Mouse (Mus musculus): ENCODE measurements around the gene Gimap3. TPM values are rescaled to one million over a fixed set of nuclear protein-coding genes. Genes with fewer than 3 reads are reported as not detected.

The Gimap3 gene
- polyA plus RNA-seq, 1 experiment: 0.17 TPM

- peaks cover 10% of the 10 kb centered on the region; the same call in 1 of the 2 replicates for H3K4me1 ChIP-seq (ENCODE audit: control insufficient read depth, insufficient read depth, low read length)
- H3K27me3 ChIP-seq (ENCODE audit: control insufficient read depth, insufficient read depth, low read length): no peaks in the 10 kb centered on the region
- H3K27ac ChIP-seq (ENCODE audit: control insufficient read depth, insufficient read depth, low read depth, low read length): no peak overlapping the region
- no peak for TF ChIP-seq POLR2A (IDR thresholded peaks at IDR 0.05; ENCODE audit: control insufficient read depth, low read depth, low read length)
- no peaks in the 10 kb centered on the region for H3K36me3 ChIP-seq (ENCODE audit: control insufficient read depth, insufficient read depth, low read length)
- peak overlapping the region; percentile 30 for H3K4me3 ChIP-seq (ENCODE audit: control insufficient read depth, low read depth, low read length)
These were observed 28.0 kb downstream of the Gimap3 start for GRCm38 (mm10) chr6:48742422-48743351.

DNA sequence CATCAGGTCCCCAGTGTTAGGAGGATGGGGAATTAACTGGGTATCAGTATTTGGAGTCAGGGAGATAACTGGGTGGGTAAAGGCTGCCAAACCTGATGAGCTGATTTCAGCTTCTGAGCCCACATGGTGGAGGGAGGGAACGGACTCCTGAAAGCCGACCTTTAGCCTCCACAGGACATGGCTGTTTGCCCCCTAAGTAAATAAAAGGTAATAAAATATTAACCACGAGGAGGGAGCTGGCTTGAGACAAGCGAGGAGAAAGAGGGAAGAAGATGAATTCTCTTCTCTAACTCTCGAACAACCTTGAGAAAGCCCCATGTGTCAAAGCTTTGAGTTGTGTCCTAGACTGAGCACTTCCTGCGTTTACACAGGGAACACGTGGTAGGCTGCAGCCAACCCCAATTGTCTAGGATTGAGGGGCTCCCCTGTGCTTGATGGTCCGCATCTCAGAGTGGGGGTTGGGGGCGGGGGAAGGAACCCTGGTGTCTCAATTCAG is 28.9 kb downstream of the Gimap3 start:
- peak overlapping the region; percentile 30 for H3K4me3 ChIP-seq (ENCODE audit: control insufficient read depth, low read depth, low read length)
- no peak overlapping the region for H3K27ac ChIP-seq (ENCODE audit: control insufficient read depth, insufficient read depth, low read depth, low read length)
- no peaks in the 10 kb centered on the region for H3K27me3 ChIP-seq (ENCODE audit: control insufficient read depth, insufficient read depth, low read length)

GRCm38 (mm10) chr6:48741273-48741672 is 29.4 kb downstream of the Gimap3 start:
- peaks cover 10% of the 10 kb centered on the region; the same call in 1 of the 2 replicates for H3K4me1 ChIP-seq (ENCODE audit: control insufficient read depth, insufficient read depth, low read length)
- H3K4me3 ChIP-seq (ENCODE audit: control insufficient read depth, low read depth, low read length): no peak overlapping the region
- TF ChIP-seq CTCF (IDR thresholded peaks at IDR 0.05; ENCODE audit: control insufficient read depth, insufficient read depth, insufficient replicate concordance, low read depth, low read length) (no peak), POLR2A (IDR thresholded peaks at IDR 0.05; ENCODE audit: control insufficient read depth, low read depth, low read length) (no peak)
- no peak overlapping the region for H3K27ac ChIP-seq (ENCODE audit: control insufficient read depth, insufficient read depth, low read depth, low read length)
- no peaks in the 10 kb centered on the region for H3K36me3 ChIP-seq (ENCODE audit: control insufficient read depth, insufficient read depth, low read length)
- no peaks in the 10 kb centered on the region for H3K27me3 ChIP-seq (ENCODE audit: control insufficient read depth, insufficient read depth, low read length)

More for the DNA sequence above, 28.9 kb downstream of the Gimap3 start:
- Histone ChIP-seq H3K36me3 (ENCODE audit: control insufficient read depth, insufficient read depth, low read length) (no peaks in the 10 kb centered on the region), H3K4me1 (ENCODE audit: control insufficient read depth, insufficient read depth, low read length) (peaks cover 10% of the 10 kb centered on the region; the same call in 1 of the 2 replicates)
- TF ChIP-seq CTCF (IDR thresholded peaks at IDR 0.05; ENCODE audit: control insufficient read depth, insufficient read depth, insufficient replicate concordance, low read depth, low read length) (no peak), POLR2A (IDR thresholded peaks at IDR 0.05; ENCODE audit: control insufficient read depth, low read depth, low read length) (no peak)

DNA sequence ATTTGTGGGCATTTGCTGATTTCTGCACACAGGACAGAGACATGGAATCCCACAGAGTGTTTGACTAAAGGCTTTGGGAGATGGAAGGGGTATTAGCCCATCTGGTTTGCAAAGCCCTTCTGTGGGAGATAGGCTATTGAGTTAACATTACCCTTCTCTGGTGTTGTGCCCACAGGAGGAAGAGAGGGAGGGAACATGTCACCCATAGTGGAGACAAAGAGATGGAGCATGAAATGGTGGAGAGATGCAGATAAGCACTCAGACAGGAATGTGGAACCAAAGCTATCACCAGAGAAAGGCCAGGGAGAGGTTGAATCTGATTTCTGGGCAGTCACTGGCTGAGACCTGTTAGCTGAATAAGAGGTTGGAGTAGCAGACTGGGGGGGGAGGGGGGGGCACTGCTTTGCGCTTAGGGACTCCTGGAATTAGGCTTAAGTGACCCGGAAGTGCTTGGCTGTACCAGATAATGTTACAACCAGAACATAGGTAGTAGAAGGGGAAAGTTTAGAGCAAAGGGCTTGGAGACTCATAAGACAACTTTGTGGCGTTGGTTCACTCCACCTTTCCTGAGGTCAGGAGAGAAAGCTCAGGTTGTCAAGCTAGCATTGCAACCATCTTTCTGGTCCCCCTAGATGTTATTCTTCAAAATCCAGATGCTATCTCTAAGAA is 30.0 kb downstream of the Gimap3 start:
- peaks cover 7% of the 10 kb centered on the region; the same call in 1 of the 2 replicates for H3K4me1 ChIP-seq (ENCODE audit: control insufficient read depth, insufficient read depth, low read length)
- no peak for TF ChIP-seq POLR2A (IDR thresholded peaks at IDR 0.05; ENCODE audit: control insufficient read depth, low read depth, low read length)
- no peak for TF ChIP-seq CTCF (IDR thresholded peaks at IDR 0.05; ENCODE audit: control insufficient read depth, insufficient read depth, insufficient replicate concordance, low read depth, low read length)
- H3K36me3 ChIP-seq (ENCODE audit: control insufficient read depth, insufficient read depth, low read length): no peaks in the 10 kb centered on the region
- H3K4me3 ChIP-seq (ENCODE audit: control insufficient read depth, low read depth, low read length): no peak overlapping the region
- no peak overlapping the region for H3K27ac ChIP-seq (ENCODE audit: control insufficient read depth, insufficient read depth, low read depth, low read length)
- no peaks in the 10 kb centered on the region for H3K27me3 ChIP-seq (ENCODE audit: control insufficient read depth, insufficient read depth, low read length)

GRCm38 (mm10) chr6:48739780-48740055 is 30.9 kb downstream of the Gimap3 start:
- peaks cover 7% of the 10 kb centered on the region; the same call in 1 of the 2 replicates for H3K4me1 ChIP-seq (ENCODE audit: control insufficient read depth, insufficient read depth, low read length)
- H3K27me3 ChIP-seq (ENCODE audit: control insufficient read depth, insufficient read depth, low read length): no peaks in the 10 kb centered on the region
- no peak overlapping the region for H3K4me3 ChIP-seq (ENCODE audit: control insufficient read depth, low read depth, low read length)
- no peak for TF ChIP-seq CTCF (IDR thresholded peaks at IDR 0.05; ENCODE audit: control insufficient read depth, insufficient read depth, insufficient replicate concordance, low read depth, low read length)
- no peak overlapping the region for H3K27ac ChIP-seq (ENCODE audit: control insufficient read depth, insufficient read depth, low read depth, low read length)
- no peaks in the 10 kb centered on the region for H3K36me3 ChIP-seq (ENCODE audit: control insufficient read depth, insufficient read depth, low read length)

GRCm38 (mm10) chr6:48738961-48739779 is 31.5 kb downstream of the Gimap3 start, which contains the start of gene Gimap1:
Gene Gimap1, plus strand, starts transcription at chr6:48739054.
- H3K4me3 ChIP-seq (ENCODE audit: control insufficient read depth, low read depth, low read length): peak within 1 kb of the TSS; percentile 24
- no peaks in the 10 kb centered on the region for H3K36me3 ChIP-seq (ENCODE audit: control insufficient read depth, insufficient read depth, low read length)
- no peaks in the 10 kb centered on the region for H3K27me3 ChIP-seq (ENCODE audit: control insufficient read depth, insufficient read depth, low read length)
- no peak within 1 kb of the TSS for H3K27ac ChIP-seq (ENCODE audit: control insufficient read depth, insufficient read depth, low read depth, low read length)
- peaks cover 7% of the 10 kb centered on the region; the same call in 1 of the 2 replicates for H3K4me1 ChIP-seq (ENCODE audit: control insufficient read depth, insufficient read depth, low read length)
- TF ChIP-seq POLR2A (IDR thresholded peaks at IDR 0.05; ENCODE audit: control insufficient read depth, low read depth, low read length): no peak
- TF ChIP-seq CTCF (IDR thresholded peaks at IDR 0.05; ENCODE audit: control insufficient read depth, insufficient read depth, insufficient replicate concordance, low read depth, low read length): no peak
